7 mouse cellular contexts compared by ENCODE assay signal in genomic region chr2:164460745-164461551, GRCm38 (mm10). TPM values are rescaled to one million over a fixed set of nuclear protein-coding genes. Genes with fewer than 3 reads are reported as not detected.
DNase-seq lines count a peak whose midpoint lies in the region; ATAC-seq lines count a peak whose summit lies in the region.

Gene Gm20458 (plus strand): TSS chr2:164460967.

- H3K4me1 ChIP-seq in embryonic facial prominence, embryonic 12.5 days, result peaks cover 22% of the 10 kb centered on the region
- H3K4me1 ChIP-seq in limb, embryonic 11.5 days (ENCODE audit: control insufficient read depth, insufficient read depth, low read length), result peaks cover 10% of the 10 kb centered on the region
- H3K4me1 ChIP-seq in midbrain, embryonic 14.5 days (ENCODE audit: control insufficient read depth, insufficient read depth, low read length), result peaks cover 16% of the 10 kb centered on the region

- H3K36me3 ChIP-seq in embryonic facial prominence, embryonic 12.5 days, result peaks cover 19% of the 10 kb centered on the region
- H3K36me3 ChIP-seq in limb, embryonic 11.5 days (ENCODE audit: control insufficient read depth, insufficient read depth, low read length), result peaks cover 9% of the 10 kb centered on the region
- H3K36me3 ChIP-seq in midbrain, embryonic 14.5 days (ENCODE audit: control insufficient read depth, insufficient read depth, low read length), result peaks cover 34% of the 10 kb centered on the region

- peak; percentile 93 for DNase-seq in adrenal gland, postnatal 25 days
- DNase-seq in heart, adult 11 months, result peak; percentile 100
- DNase-seq in kidney, adult 18-20 months, result peak; percentile 95
- peak; percentile 95 for DNase-seq in limb, embryonic 11.5 days (ENCODE audit: low spot score)
- peak; percentile 98 for DNase-seq in midbrain, embryonic 14.5 days
- DNase-seq in spleen, adult 18-20 months, result peak; percentile 84 to 93

- H3K4me2 ChIP-seq in embryonic facial prominence, embryonic 12.5 days (replicated peaks), result peak within 1 kb of the TSS; percentile 79
- peak within 1 kb of the TSS; percentile 68 for H3K4me2 ChIP-seq in limb, embryonic 11.5 days (ENCODE audit: low read depth, severe bottlenecking)
- peak within 1 kb of the TSS; percentile 79 for H3K4me2 ChIP-seq in midbrain, embryonic 14.5 days (ENCODE audit: low read length)

- no peaks in the 10 kb centered on the region for H3K27me3 ChIP-seq in embryonic facial prominence, embryonic 12.5 days
- no peaks in the 10 kb centered on the region for H3K27me3 ChIP-seq in limb, embryonic 11.5 days (ENCODE audit: control insufficient read depth, insufficient read depth, low read length)
- H3K27me3 ChIP-seq in midbrain, embryonic 14.5 days (ENCODE audit: control insufficient read depth, insufficient read depth, low read length), result no peaks in the 10 kb centered on the region

- peak within 1 kb of the TSS; percentile 79 for H3K9ac ChIP-seq in embryonic facial prominence, embryonic 12.5 days
- H3K9ac ChIP-seq in limb, embryonic 11.5 days (ENCODE audit: low read length), result peak within 1 kb of the TSS; percentile 56
- peak within 1 kb of the TSS; percentile 79 for H3K9ac ChIP-seq in midbrain, embryonic 14.5 days (replicated peaks; ENCODE audit: low read length)

- H3K27ac ChIP-seq in embryonic facial prominence, embryonic 12.5 days, result peak within 1 kb of the TSS; percentile 30
- peak within 1 kb of the TSS; percentile 67 for H3K27ac ChIP-seq in limb, embryonic 11.5 days (replicated peaks; ENCODE audit: low read depth, low read length)
- peak within 1 kb of the TSS; percentile 94 for H3K27ac ChIP-seq in midbrain, embryonic 14.5 days (replicated peaks; ENCODE audit: low read depth, low read length)

- no peaks in the 10 kb centered on the region for H3K9me3 ChIP-seq in embryonic facial prominence, embryonic 12.5 days
- no peaks in the 10 kb centered on the region for H3K9me3 ChIP-seq in limb, embryonic 11.5 days (ENCODE audit: control insufficient read depth, low read length)
- H3K9me3 ChIP-seq in midbrain, embryonic 14.5 days (ENCODE audit: control insufficient read depth, low read length), result no peaks in the 10 kb centered on the region

- ATAC-seq in embryonic facial prominence, embryonic 12.5 days (ENCODE audit: insufficient number of reproducible peaks, insufficient read depth, low FRiP score, low TSS enrichment), result peak; percentile 99
- peak; percentile 98 for ATAC-seq in limb, embryonic 11.5 days (ENCODE audit: insufficient number of reproducible peaks, low FRiP score, low TSS enrichment, low read depth)
- peak; percentile 98 for ATAC-seq in midbrain, embryonic 14.5 days (ENCODE audit: low FRiP score, low TSS enrichment)

- H3K4me3 ChIP-seq in embryonic facial prominence, embryonic 12.5 days, result peak within 1 kb of the TSS; percentile 86
- H3K4me3 ChIP-seq in limb, embryonic 11.5 days (ENCODE audit: low read depth, low read length), result peak within 1 kb of the TSS; percentile 89
- peak within 1 kb of the TSS; percentile 89 for H3K4me3 ChIP-seq in midbrain, embryonic 14.5 days (replicated peaks; ENCODE audit: low read depth, low read length)

- under 1% methylated on average over 76 of the region's 79 CpGs for WGBS in embryonic facial prominence, embryonic 12.5 days
- under 1% methylated on average over 75 of the region's 79 CpGs for WGBS in limb, embryonic 11.5 days
- WGBS in midbrain, embryonic 14.5 days, result under 1% methylated on average over 79 of the region's 79 CpGs

RNA-seq across cellular contexts. Expression of gene Gm20458, which starts in this region (rescaled TPM):
- total RNA-seq in adrenal gland, postnatal 25 days (2021), result 4.0 TPM in 1 of 2 replicates, not detected in the other
- polyA plus RNA-seq in embryonic facial prominence, embryonic 12.5 days (2016; fragmentation: Nextera tagmentation; extraction: Ambion mirVana), result 6.1 and 6.5 TPM in 2 replicates
- polyA plus RNA-seq in limb, embryonic 11.5 days (2014; fragmentation: Nextera tagmentation; extraction: Ambion mirVana), result 2.8 and 3.6 TPM in 2 replicates
- 3.4 and 5.1 TPM in 2 replicates for polyA plus RNA-seq in midbrain, embryonic 14.5 days (2014; fragmentation: Nextera tagmentation; extraction: Ambion mirVana)

Comparison
In these comparisons a context has a peak if more than half of its experiments do, and no peak if none do; other contexts are left out.
1. Peak in every context shown above with its lines: DNase-seq, ATAC-seq, H3K4me3 ChIP-seq and H3K27ac ChIP-seq.
2. H3K27ac ChIP-seq: peak in every context shown above with its lines; median percentile 94 in midbrain, embryonic 14.5 days; 67 in limb, embryonic 11.5 days; 30 in embryonic facial prominence, embryonic 12.5 days.